Mouse (Mus musculus) heart, embryonic 12.5 days (tissue): ENCODE measurements at regions not wholly inside any gene's neighbourhood (a gene's known extent, or its start where the extent isn't known, plus 50 kb on each side); places are given as distances from the start of the nearest gene placed in this dataset.

ENCODE experiments used
- ATAC-seq: fragments of 200-750 bp; cut with Nextera tagmentation; 2 replicates; pipeline ENCODE4 v1.8.0; 2017; ENCODE audit warnings: moderate TSS enrichment, moderate library complexity; ENCODE audit not compliant: insufficient number of reproducible peaks, low FRiP score
- H3K27ac ChIP-seq: fragments of 300-500 bp; sonication (generic); 2 replicates; pipeline ENCODE4 v1.5.1; 2016; ENCODE audit warnings: mild to moderate bottlenecking, moderate library complexity; ENCODE audit not compliant: poor library complexity, severe bottlenecking
- H3K27me3 ChIP-seq: fragments of 300-500 bp; sonication (generic); replicated peaks from 2 replicates; pipeline ENCODE4 v1.6.1; 2016; ENCODE audit warnings: mild to moderate bottlenecking, moderate library complexity
- H3K36me3 ChIP-seq: fragments of 300-500 bp; sonication (generic); 2 replicates; pipeline ENCODE4 v1.6.1; 2016; ENCODE audit warnings: mild to moderate bottlenecking, moderate library complexity
- H3K4me1 ChIP-seq: fragments of 300-500 bp; sonication (generic); replicated peaks from 2 replicates; pipeline ENCODE4 v1.6.1; 2016; ENCODE audit warnings: mild to moderate bottlenecking
- H3K4me2 ChIP-seq: fragments of 300-500 bp; sonication (generic); 2 replicates; pipeline ENCODE4 v1.6.1; 2016; ENCODE audit warnings: mild to moderate bottlenecking, moderate library complexity
- H3K4me3 ChIP-seq: fragments of 300-500 bp; sonication (generic); 2 replicates; pipeline ENCODE4 v1.5.1; 2016; ENCODE audit warnings: mild to moderate bottlenecking
- H3K9ac ChIP-seq: fragments of 300-500 bp; sonication (generic); 2 replicates; pipeline ENCODE4 v1.6.1; 2016; ENCODE audit warnings: mild to moderate bottlenecking, moderate library complexity
- H3K9me3 ChIP-seq: fragments of 300-500 bp; sonication (generic); replicated peaks from 2 replicates; pipeline ENCODE4 v1.6.1; 2016; ENCODE audit warnings: mild to moderate bottlenecking, moderate library complexity

DNA sequence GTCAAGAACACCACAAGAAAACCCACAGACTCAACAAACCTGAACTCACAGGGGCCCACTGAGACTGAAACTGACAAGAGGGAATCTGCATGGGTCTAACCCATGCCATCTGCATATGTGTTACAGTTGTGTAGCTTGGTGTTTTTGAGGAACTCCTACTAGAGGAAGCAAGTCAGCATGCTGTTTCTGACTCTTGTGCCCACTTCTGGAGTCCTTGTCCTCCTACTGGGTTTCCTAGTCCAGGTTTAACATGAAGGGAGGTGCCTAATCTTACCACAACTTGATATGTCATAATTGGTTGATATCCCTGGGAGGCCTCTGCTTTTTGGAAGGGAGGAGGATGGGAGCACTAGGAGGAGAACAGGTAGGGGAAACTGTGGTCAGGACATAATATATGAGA is 50.2 kb upstream of the Sp4 start:
- Histone ChIP-seq H3K36me3 (no peaks in the 10 kb centered on the region), H3K27ac (no peak overlapping the region), H3K27me3 (no peaks in the 10 kb centered on the region), H3K9me3 (no peaks in the 10 kb centered on the region), H3K9ac (no peak overlapping the region), H3K4me1 (no peaks in the 10 kb centered on the region), H3K4me3 (no peak overlapping the region), H3K4me2 (no peak overlapping the region)
- ATAC-seq: no peak
